Mouse (Mus musculus) kidney, adult 11 months (tissue): Measurements from ENCODE around the gene Caskin2.

Experiments
- DNase-seq: peaks from one replicate; pipeline ENCODE4 v3.0.0; 2022

The Caskin2 gene

GRCm38 (mm10) chr11:115753485-115753884 lies 60.0 kb downstream of the Caskin2 start:
- DNase-seq, result no peak

GRCm38 (mm10) chr11:115752653-115753052 lies 60.8 kb downstream of the Caskin2 start:
- peak; percentile 64 for DNase-seq

GRCm38 (mm10) chr11:115751725-115752124 lies 61.7 kb downstream of the Caskin2 start:
- DNase-seq, result no peak

DNA sequence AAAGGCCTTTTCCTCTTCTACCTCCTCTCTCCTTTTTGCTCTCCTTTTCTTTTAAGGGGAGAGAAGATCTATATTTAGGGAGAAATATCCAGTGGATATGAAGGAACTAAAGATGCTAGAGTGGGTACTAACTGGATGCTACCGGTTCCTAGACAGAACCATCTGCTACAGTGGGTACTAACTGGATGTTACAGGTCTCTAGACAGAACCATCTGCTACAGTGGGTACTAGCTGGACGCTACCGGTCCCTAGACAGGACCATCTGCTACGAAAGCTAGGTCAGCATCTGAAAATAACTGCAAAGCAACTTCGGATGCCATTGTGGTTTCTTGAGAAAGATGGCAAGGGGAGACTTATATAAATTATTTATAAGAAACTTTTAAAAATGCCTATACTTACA lies 63.6 kb downstream of the Caskin2 start:
- DNase-seq, result no peak
